Mouse (Mus musculus) c-Kit-positive CD71-negative TER-119-negative erythroid progenitor cells, embryonic 14.5 days (primary cell): ENCODE results near the gene Olfr1328.
"Not testable (repeated sequence)": the region's sequence is repeated elsewhere in the genome, so short reads cannot be mapped to it uniquely, and the experiment has no call there.

Source experiments
- DNase-seq: peaks from one replicate; pipeline ENCODE4 v3.0.0-alpha.2; 2013; ENCODE audit warnings: low read depth

Olfr1328 gene

DNA sequence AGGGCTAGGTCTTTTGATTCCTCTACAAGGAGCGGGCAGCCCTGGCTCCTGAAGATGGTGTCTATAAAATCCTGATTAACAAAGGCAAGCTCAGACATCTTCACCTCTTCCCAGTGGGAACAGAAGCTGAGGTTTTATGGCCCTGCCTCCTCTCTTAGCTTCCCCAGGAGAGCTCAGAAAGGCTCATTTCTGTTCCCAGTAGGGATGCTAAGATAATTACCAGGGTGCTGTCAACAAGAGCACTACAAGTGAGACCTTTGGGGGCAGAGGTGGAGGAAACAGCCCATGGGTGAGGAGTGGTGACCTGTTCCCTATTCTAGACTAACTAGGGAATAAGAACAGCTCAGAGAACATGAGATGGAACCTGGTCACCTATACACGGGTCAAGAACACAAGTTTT, at the start of gene Olfr1328:
Gene Olfr1328 (minus strand): TSS at position 101 of the 400 bp plus-strand sequence.
- DNase-seq: no peak

DNA sequence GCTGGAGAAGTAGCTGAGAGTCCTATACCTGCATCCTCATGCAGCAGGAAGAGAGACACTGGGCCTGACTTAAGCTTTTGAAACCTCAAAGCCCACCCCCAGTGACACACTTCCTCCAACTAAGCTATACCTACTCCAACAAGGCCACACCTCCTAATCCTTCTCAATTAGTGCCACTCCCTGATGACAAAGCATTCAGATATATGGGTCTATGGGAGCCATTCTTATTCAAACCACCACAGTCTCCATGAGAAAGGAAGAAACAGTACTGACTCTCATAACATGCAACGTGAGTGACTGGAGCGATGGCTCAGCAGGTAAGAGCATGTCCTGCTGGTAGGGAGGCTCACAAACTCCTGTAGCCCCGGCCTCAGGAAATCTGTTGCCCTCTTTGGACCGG, 46.9 kb upstream of the Olfr1328 start:
- DNase-seq: no peak

DNA sequence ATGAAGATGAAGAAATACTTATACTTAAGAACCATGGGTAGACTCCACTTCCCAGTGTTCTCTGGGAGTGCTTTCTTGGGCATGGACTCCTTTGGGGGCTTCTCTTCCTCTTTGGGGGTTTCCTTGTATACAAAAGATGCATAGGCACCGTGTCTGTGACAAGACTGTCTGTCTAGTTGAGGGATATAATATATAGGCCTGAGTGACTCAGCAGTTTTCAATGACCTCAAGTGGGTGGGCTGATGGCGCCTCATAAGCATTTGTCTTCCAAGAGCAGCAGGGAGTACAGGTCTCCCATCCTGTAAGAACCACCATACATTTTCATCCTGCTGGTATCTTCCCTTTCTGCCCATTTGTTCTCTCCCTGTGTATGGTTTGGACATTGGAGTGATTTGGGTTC, 34.9 kb upstream of the Olfr1328 start:
- DNase-seq: no peak

DNA sequence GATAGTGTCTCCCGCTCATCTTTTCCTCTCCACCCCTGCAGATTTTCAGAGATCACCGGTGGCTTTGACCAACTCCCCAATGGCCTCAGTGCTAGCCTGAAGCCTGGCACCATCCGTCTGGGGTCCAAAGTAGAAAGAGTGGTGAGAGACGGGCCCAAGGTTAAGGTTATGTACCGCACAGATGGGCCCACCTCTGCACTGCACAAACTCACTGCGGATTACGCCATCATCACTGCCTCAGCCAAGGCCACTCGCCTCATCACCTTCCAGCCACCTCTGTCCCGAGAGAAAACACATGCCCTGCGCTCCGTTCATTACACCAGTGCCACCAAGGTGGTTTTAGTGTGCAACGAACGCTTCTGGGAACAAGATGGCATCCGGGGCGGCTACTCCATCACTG, 29.3 kb upstream of the Olfr1328 start:
- no peak for DNase-seq

DNA sequence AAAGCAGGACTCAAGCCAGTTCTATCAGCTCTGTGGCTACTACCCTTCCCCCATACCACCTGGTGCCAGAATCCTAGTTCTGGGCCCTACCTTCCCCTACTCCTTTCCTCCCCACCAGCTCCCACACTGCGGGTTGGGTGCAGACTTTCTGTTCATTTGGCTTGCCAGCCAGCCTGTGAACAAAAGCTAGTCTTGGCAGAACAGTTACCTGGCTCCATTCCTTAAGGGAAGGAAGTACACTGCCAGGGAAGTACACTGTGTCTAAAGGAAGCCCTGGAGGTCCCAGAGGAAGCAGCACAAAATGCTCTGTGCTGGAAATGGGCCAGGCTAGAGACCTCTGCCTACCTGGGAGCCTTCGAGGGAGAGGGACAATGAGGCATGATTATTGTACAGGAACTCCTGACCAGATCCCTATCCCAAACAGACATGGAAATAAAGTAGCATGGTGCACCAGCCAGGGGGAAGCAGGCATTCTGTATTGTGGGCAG, 22.8 kb upstream of the Olfr1328 start, which contains the start of gene Lao1:
Gene Lao1 (plus strand): TSS at position 438 of the 488 bp plus-strand sequence.
- no peak for DNase-seq

DNA sequence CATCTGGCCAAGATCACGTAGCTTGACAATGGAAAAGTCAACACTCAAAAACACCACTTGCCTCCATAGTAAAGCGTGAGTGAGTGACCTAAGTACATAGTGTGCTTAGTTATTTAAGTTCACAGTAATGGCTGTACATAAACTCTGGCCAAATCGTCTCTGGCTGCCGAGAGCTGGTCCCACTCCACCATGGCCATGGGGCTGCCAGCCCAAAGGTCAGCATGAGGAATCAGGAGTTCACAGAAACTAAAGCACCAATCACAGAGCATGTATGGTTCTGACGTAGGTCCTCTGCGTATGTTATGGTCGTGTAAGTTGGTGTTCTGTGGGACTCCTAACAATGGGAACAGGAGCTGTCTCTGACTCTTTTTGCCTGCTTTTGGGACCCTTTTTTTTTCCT, 20.4 kb upstream of the Olfr1328 start:
- DNase-seq: no peak

DNA sequence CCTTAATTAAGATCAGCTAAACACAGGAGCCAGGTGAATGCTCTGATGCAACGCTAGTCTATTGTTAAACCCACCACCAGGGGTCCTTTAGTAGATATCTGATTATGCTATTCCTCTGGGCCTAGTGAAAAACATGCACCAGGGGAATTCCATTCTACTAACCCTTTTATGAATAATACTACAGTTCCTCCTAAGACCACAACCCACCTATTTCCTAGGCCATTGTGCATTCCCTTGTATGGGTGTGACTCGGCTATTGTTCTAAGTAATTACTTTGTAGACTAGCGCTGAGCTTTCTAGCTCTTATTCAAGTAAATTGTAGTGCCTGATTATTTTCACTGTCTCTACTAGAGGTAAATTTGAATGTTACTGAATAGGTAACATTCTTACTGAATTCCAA, 7.1 kb downstream of the Olfr1328 start:
- not testable (repeated sequence) for DNase-seq

DNA sequence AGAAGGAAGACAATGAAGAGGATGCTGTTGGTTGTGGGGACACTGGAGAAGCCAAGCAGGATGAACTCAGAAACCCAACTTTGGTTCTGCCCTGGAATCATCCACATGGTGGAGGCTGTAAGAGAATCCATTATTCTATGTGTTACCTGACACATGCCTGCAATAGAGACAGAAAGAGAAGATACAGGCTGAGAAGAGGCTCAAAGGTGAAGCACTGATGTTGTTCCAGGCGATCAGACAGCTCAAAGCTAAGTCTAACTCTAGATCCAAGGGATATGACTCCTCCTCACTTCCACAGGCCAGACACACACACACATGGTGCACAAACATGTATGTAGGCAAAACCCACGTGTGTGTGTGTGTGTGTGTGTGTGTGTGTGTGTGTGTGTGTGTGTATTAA, 21.0 kb downstream of the Olfr1328 start, which contains the start of gene Olfr1329:
Gene Olfr1329 (minus strand): TSS at position 101 of the 400 bp plus-strand sequence.
- DNase-seq: not testable (repeated sequence)

DNA sequence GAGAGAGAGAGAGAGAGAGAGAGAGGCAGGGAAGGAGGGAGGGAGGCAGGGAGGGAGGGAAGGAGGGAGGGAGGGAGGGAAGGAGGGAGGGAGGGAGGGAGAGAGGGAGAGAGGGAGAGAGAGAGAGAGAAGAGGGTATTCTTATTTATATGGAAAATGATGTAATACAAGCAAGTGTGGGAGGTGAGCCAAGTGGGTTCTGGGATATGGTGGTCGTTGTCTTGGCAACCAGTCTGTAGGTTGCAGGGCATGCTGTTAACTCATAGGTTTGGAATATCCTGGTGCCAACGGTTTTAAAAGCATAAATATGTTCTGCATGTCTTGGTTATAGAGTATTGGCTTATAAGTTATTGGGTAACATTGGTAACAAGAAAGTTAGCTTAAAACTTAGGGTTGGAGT, 36.4 kb downstream of the Olfr1328 start:
- DNase-seq: no peak

DNA sequence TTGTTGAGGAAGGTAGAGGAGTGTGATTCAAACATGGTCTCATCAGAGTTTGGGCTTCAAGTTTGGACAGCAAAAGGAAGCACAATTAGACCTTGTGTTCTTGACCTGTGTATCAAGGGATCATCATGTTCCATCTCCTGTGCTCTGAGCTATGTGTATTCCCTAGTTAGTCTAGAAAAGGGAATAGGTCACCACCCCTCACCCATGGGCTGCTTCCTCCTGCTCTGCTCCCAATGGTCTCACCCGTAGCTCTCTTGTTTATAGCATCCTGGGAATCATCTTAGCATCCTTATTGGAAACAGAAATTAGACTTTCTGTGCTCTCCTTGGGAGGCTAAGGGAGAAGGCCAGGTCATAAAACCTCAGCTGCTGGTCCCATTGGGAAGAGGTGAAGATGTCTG, 50.1 kb downstream of the Olfr1328 start, which contains the start of gene Olfr1330:
Gene Olfr1330 (plus strand): TSS at position 301 of the 400 bp plus-strand sequence.
- no peak for DNase-seq
